Mouse (Mus musculus) layer of hippocampus, adult 2 months (tissue): ENCODE measurements around the gene Ankmy2. TPM values are rescaled to one million over a fixed set of nuclear protein-coding genes. Genes with fewer than 3 reads are reported as not detected.

Experiments used
- DNase-seq, 2 experiments: peaks; one replicate each; pipeline ENCODE4 v3.0.0; 2022; ENCODE audit warnings: low spot score in 2 of 2
- H3K27ac ChIP-seq: fragments of 200-600 bp; 2 replicates; pipeline ENCODE4 v1.8.1; 2022
- H3K4me3 ChIP-seq: fragments of 200-600 bp; 2 replicates; pipeline ENCODE4 v1.8.1; 2022; ENCODE audit warnings: mild to moderate bottlenecking
- CTCF ChIP-seq: fragments of 200-600 bp; conservative IDR thresholded peaks from 2 replicates; pipeline ENCODE4 v1.8.1; 2022; ENCODE audit warnings: antibody characterized with exemption, mild to moderate bottlenecking, moderate library complexity
- long read RNA-seq, 2 experiments: library from polyadenylated mRNA; stranded (forward); transcript quantifications; one replicate each; pipeline ENCODE4 v2.0.0; 2021; ENCODE audit warnings: borderline mapping rate in 2 of 2
- total RNA-seq, 2 experiments: library from RNA; stranded (reverse); gene quantifications; 2 replicates each; pipeline ENCODE4 v1.2.3; 2021

Ankmy2 gene
- 10 to 100 TPM; 55.5 to 60.2 TPM for total RNA-seq
- long read RNA-seq, experiment 1, full-length matches to known transcripts: 33 of 41 reads
- long read RNA-seq, experiment 1, partial matches to known transcripts: 2 of 41 reads
- long read RNA-seq, experiment 1, other reads (novel, unspliced or antisense): 6 of 41 reads
- long read RNA-seq, experiment 2, transcript Ankmy2-201 (10 exons, 2,456 nt): major isoform, 47 of 52 reads
- long read RNA-seq, experiment 2, partial matches to known transcripts: 2 of 52 reads
- long read RNA-seq, experiment 2, other reads (novel, unspliced or antisense): 3 of 52 reads

- H3K27ac ChIP-seq: peak within 1 kb of the TSS; percentile 99
- H3K4me3 ChIP-seq: peak within 1 kb of the TSS; percentile 77
- DNase-seq: peak; percentile 82 to 89
- TF ChIP-seq CTCF: peak; percentile 29
Measured at GRCm38 (mm10) chr12:36156637-36157303, at the start of gene Ankmy2. Gene Ankmy2, plus strand, starts transcription at chr12:36157114.

- H3K27ac ChIP-seq: no peak overlapping the region
- peak; percentile 59 for TF ChIP-seq CTCF
- DNase-seq: no peak
- H3K4me3 ChIP-seq: no peak overlapping the region
Measured at GRCm38 (mm10) chr12:36108442-36108841, 48.5 kb upstream of the Ankmy2 start.

- peak overlapping the region; percentile 77; the same call in 1 of the 2 replicates for H3K27ac ChIP-seq
- DNase-seq: no peak
- TF ChIP-seq CTCF: no peak
- H3K4me3 ChIP-seq: no peak overlapping the region
Measured at GRCm38 (mm10) chr12:36110457-36110856, 46.5 kb upstream of the Ankmy2 start.

GRCm38 (mm10) chr12:36111110-36111509 is 45.8 kb upstream of the Ankmy2 start:
- Histone ChIP-seq H3K27ac (peak overlapping the region; percentile 77), H3K4me3 (no peak overlapping the region)
- no peak for TF ChIP-seq CTCF
- peak in 1 of 2 experiments; percentile 48 for DNase-seq

- DNase-seq: peak in 1 of 2 experiments; percentile 54
- TF ChIP-seq CTCF: no peak
- Histone ChIP-seq H3K27ac (peak overlapping the region; percentile 77), H3K4me3 (no peak overlapping the region)
Measured at GRCm38 (mm10) chr12:36112081-36112480, 44.8 kb upstream of the Ankmy2 start.

- no peak for DNase-seq
- no peak overlapping the region for H3K4me3 ChIP-seq
- H3K27ac ChIP-seq: no peak overlapping the region
- no peak for TF ChIP-seq CTCF
Measured at GRCm38 (mm10) chr12:36117161-36117560, 39.8 kb upstream of the Ankmy2 start.

- no peak for DNase-seq
- H3K4me3 ChIP-seq: no peak overlapping the region
- TF ChIP-seq CTCF: no peak
- no peak overlapping the region for H3K27ac ChIP-seq
Measured at GRCm38 (mm10) chr12:36119244-36119643, 37.7 kb upstream of the Ankmy2 start.

- DNase-seq: peak in 1 of 2 experiments; percentile 4
- H3K4me3 ChIP-seq: no peak overlapping the region
- TF ChIP-seq CTCF: no peak
- H3K27ac ChIP-seq: no peak overlapping the region
Measured at GRCm38 (mm10) chr12:36126049-36126448, 30.9 kb upstream of the Ankmy2 start.

GRCm38 (mm10) chr12:36129826-36130225 is 27.1 kb upstream of the Ankmy2 start:
- DNase-seq: no peak

GRCm38 (mm10) chr12:36132254-36132653 is 24.7 kb upstream of the Ankmy2 start:
- Histone ChIP-seq H3K4me3 (no peak overlapping the region), H3K27ac (no peak overlapping the region)
- DNase-seq: no peak
- TF ChIP-seq CTCF: no peak

More at GRCm38 (mm10) chr12:36129826-36130225, 27.1 kb upstream of the Ankmy2 start:
- TF ChIP-seq CTCF: no peak
- H3K4me3 ChIP-seq: no peak overlapping the region
- no peak overlapping the region for H3K27ac ChIP-seq

- Histone ChIP-seq H3K4me3 (no peak overlapping the region), H3K27ac (no peak overlapping the region)
- peak in 1 of 2 experiments; percentile 2 for DNase-seq
- no peak for TF ChIP-seq CTCF
Measured at GRCm38 (mm10) chr12:36132668-36133067, 24.2 kb upstream of the Ankmy2 start.

- no peak overlapping the region for H3K27ac ChIP-seq
- TF ChIP-seq CTCF: no peak
- no peak overlapping the region for H3K4me3 ChIP-seq
- DNase-seq: peak in 1 of 2 experiments; percentile 2
Measured at GRCm38 (mm10) chr12:36133547-36133946, 23.4 kb upstream of the Ankmy2 start.

GRCm38 (mm10) chr12:36134111-36134510 is 22.8 kb upstream of the Ankmy2 start:
- DNase-seq: peak in 1 of 2 experiments; percentile 4
- H3K4me3 ChIP-seq: no peak overlapping the region
- TF ChIP-seq CTCF: no peak

More at GRCm38 (mm10) chr12:36134111-36134510, 22.8 kb upstream of the Ankmy2 start:
- H3K27ac ChIP-seq: no peak overlapping the region
